Mouse (Mus musculus): ENCODE results near the gene Plb1.

- no peak for TF ChIP-seq POLR2A (IDR thresholded peaks at IDR 0.05; ENCODE audit: borderline replicate concordance, extremely low read depth, low read depth, low read length)
- TF ChIP-seq CTCF (IDR thresholded peaks at IDR 0.05; ENCODE audit: insufficient read depth, low read length) = no peak
Observed at GRCm38 (mm10) chr5:32336092-32336491, 103.6 kb downstream of the Plb1 start.

Measured in lung, adult 2 months (tissue).